Mouse (Mus musculus): ENCODE measurements around the gene Plekha6.
"Not testable (repeated sequence)": the region's sequence is repeated elsewhere in the genome, so short reads cannot be mapped to it uniquely, and the experiment has no call there.

Plekha6 gene

GRCm38 (mm10) chr1:133328896-133329637, 165.1 kb downstream of the Plekha6 start:
- no peak for DNase-seq

GRCm38 (mm10) chr1:133329638-133329964, 165.6 kb downstream of the Plekha6 start:
- DNase-seq, result no peak

- DNase-seq, result no peak
Observed at GRCm38 (mm10) chr1:133331142-133331541, 167.1 kb downstream of the Plekha6 start.

GRCm38 (mm10) chr1:133332656-133333430, 168.8 kb downstream of the Plekha6 start:
- DNase-seq, result no peak

- DNase-seq, result no peak
Observed at GRCm38 (mm10) chr1:133333937-133334336, 169.9 kb downstream of the Plekha6 start.

- DNase-seq, result not testable (repeated sequence)
Observed at GRCm38 (mm10) chr1:133340403-133340802, 176.4 kb downstream of the Plekha6 start.

- DNase-seq, result no peak
Observed at GRCm38 (mm10) chr1:133344357-133344756, 180.3 kb downstream of the Plekha6 start.

- no peak for DNase-seq
Observed at GRCm38 (mm10) chr1:133346531-133346930, 182.5 kb downstream of the Plekha6 start.

GRCm38 (mm10) chr1:133347226-133347625, 183.2 kb downstream of the Plekha6 start:
- DNase-seq, result no peak

GRCm38 (mm10) chr1:133347693-133348520, 183.9 kb downstream of the Plekha6 start:
- DNase-seq, result no peak

- no peak for DNase-seq
Observed at GRCm38 (mm10) chr1:133350210-133350609, 186.2 kb downstream of the Plekha6 start, which contains the start of gene Ren1. Gene Ren1, plus strand, starts transcription at chr1:133350510.

- DNase-seq, result no peak
Observed at GRCm38 (mm10) chr1:133351762-133352161, 187.8 kb downstream of the Plekha6 start.

Measured in thymus, postnatal 14 days (tissue).